Mouse (Mus musculus) heart, embryonic 15.5 days (tissue): ENCODE measurements around the gene Pold1. TPM values are rescaled to one million over a fixed set of nuclear protein-coding genes. Genes with fewer than 3 reads are reported as not detected.

Experiments used
- ATAC-seq: fragments of 200-750 bp; cut with Nextera tagmentation; replicated peaks from 2 replicates; pipeline ENCODE4 v1.8.0; 2017; ENCODE audit warnings: low read depth, moderate TSS enrichment; ENCODE audit not compliant: insufficient number of reproducible peaks, insufficient read depth, low FRiP score
- H3K27ac ChIP-seq: fragments of 300-500 bp; sonication (generic); 2 replicates; pipeline ENCODE4 v1.5.1; 2015; ENCODE audit warnings: mild to moderate bottlenecking, inconsistent platforms
- H3K27me3 ChIP-seq: fragments of 300-500 bp; sonication (generic); 2 replicates; pipeline ENCODE4 v1.6.1; 2015; ENCODE audit warnings: inconsistent platforms
- H3K36me3 ChIP-seq: fragments of 300-500 bp; sonication (generic); 2 replicates; pipeline ENCODE4 v1.6.1; 2015; ENCODE audit warnings: mild to moderate bottlenecking, inconsistent platforms
- H3K4me1 ChIP-seq: fragments of 300-500 bp; sonication (generic); replicated peaks from 2 replicates; pipeline ENCODE4 v1.6.1; 2015; ENCODE audit warnings: inconsistent platforms
- H3K4me2 ChIP-seq: fragments of 300-500 bp; sonication (generic); 2 replicates; pipeline ENCODE4 v1.6.1; 2015; ENCODE audit warnings: inconsistent platforms, mild to moderate bottlenecking, moderate library complexity
- H3K4me3 ChIP-seq: fragments of 300-500 bp; sonication (generic); 2 replicates; pipeline ENCODE4 v1.5.1; 2015; ENCODE audit warnings: mild to moderate bottlenecking, inconsistent platforms
- H3K9ac ChIP-seq: fragments of 300-500 bp; sonication (generic); 2 replicates; pipeline ENCODE4 v1.6.1; 2015; ENCODE audit warnings: mild to moderate bottlenecking, inconsistent platforms
- H3K9me3 ChIP-seq: fragments of 300-500 bp; sonication (generic); replicated peaks from 2 replicates; pipeline ENCODE4 v1.6.1; 2016; ENCODE audit warnings: inconsistent platforms
- whole genome bisulfite sequencing: fragments of 180-500 bp; shearing (Covaris S2); methylation state at CpG from one replicate; pipeline ENCODE4 v1.1.7; 2015; ENCODE audit warnings: mixed read lengths; 5-methylcytosine and 5-hydroxymethylcytosine counted together
- polyA plus RNA-seq: library from polyadenylated mRNA; unstranded; fragments of >200 nt; fragmentation: Nextera tagmentation; extraction: Ambion mirVana; gene quantifications from 2 replicates; pipeline ENCODE4 v1.2.1, GENCODE M21; 2015

Pold1 gene
- polyA plus RNA-seq, 1 experiment from 2014 or later, result 41.7 TPM

GRCm38 (mm10) chr7:44582709-44583108 lies 34.1 kb upstream of the Pold1 start:
- Histone ChIP-seq H3K36me3 (no peaks in the 10 kb centered on the region), H3K27ac (no peak overlapping the region), H3K27me3 (peaks cover 45% of the 10 kb centered on the region), H3K4me3 (no peak overlapping the region), H3K9me3 (no peaks in the 10 kb centered on the region), H3K4me2 (no peak overlapping the region), H3K9ac (no peak overlapping the region), H3K4me1 (peaks cover 7% of the 10 kb centered on the region; the same call in 1 of the 2 replicates)
- no peak for ATAC-seq
- WGBS, result 56% methylated on average over 5 of the region's 5 CpGs

GRCm38 (mm10) chr7:44581637-44582036 lies 33.0 kb upstream of the Pold1 start:
- 66% methylated on average over 6 of the region's 6 CpGs for WGBS
- Histone ChIP-seq H3K27ac (no peak overlapping the region), H3K9me3 (no peaks in the 10 kb centered on the region), H3K4me3 (no peak overlapping the region), H3K36me3 (no peaks in the 10 kb centered on the region), H3K4me2 (no peak overlapping the region), H3K9ac (no peak overlapping the region), H3K4me1 (peaks cover 3% of the 10 kb centered on the region; the same call in 1 of the 2 replicates), H3K27me3 (peaks cover 36% of the 10 kb centered on the region)
- ATAC-seq, result no peak

GRCm38 (mm10) chr7:44576333-44576844 lies 27.7 kb upstream of the Pold1 start:
- H3K36me3 ChIP-seq, result no peaks in the 10 kb centered on the region
- H3K9me3 ChIP-seq, result no peaks in the 10 kb centered on the region
- H3K9ac ChIP-seq, result no peak overlapping the region
- no peak overlapping the region for H3K4me3 ChIP-seq
- ATAC-seq, result no peak
- peaks cover 11% of the 10 kb centered on the region for H3K27me3 ChIP-seq
- no peaks in the 10 kb centered on the region for H3K4me1 ChIP-seq
- no peak overlapping the region for H3K27ac ChIP-seq
- 34% methylated on average over 5 of the region's 5 CpGs for WGBS
- no peak overlapping the region for H3K4me2 ChIP-seq

- Histone ChIP-seq H3K36me3 (no peaks in the 10 kb centered on the region), H3K9me3 (no peaks in the 10 kb centered on the region), H3K9ac (no peak overlapping the region), H3K27ac (no peak overlapping the region), H3K4me2 (no peak overlapping the region), H3K4me1 (no peaks in the 10 kb centered on the region), H3K27me3 (peaks cover 12% of the 10 kb centered on the region), H3K4me3 (no peak overlapping the region)
- ATAC-seq, result no peak
- 70% methylated on average over 5 of the region's 5 CpGs for WGBS
These were observed 24.4 kb upstream of the Pold1 start for GRCm38 (mm10) chr7:44572956-44573484.

GRCm38 (mm10) chr7:44572213-44572701 lies 23.6 kb upstream of the Pold1 start, which contains the start of gene Napsa:
Napsa (plus strand) TSS chr7:44572380.
- Histone ChIP-seq H3K4me1 (no peaks in the 10 kb centered on the region), H3K4me3 (no peak within 1 kb of the TSS), H3K36me3 (no peaks in the 10 kb centered on the region), H3K27ac (no peak within 1 kb of the TSS), H3K4me2 (no peak within 1 kb of the TSS), H3K9ac (no peak within 1 kb of the TSS), H3K9me3 (no peaks in the 10 kb centered on the region), H3K27me3 (peaks cover 16% of the 10 kb centered on the region)
- ATAC-seq, result no peak
- 39% methylated on average over 7 of the region's 7 CpGs for WGBS

GRCm38 (mm10) chr7:44571811-44572210 lies 23.2 kb upstream of the Pold1 start:
- no peak overlapping the region for H3K9ac ChIP-seq

GRCm38 (mm10) chr7:44570989-44571388 lies 22.3 kb upstream of the Pold1 start:
- no peak for ATAC-seq
- H3K4me3 ChIP-seq, result no peak overlapping the region
- no peak overlapping the region for H3K27ac ChIP-seq
- H3K9ac ChIP-seq, result no peak overlapping the region
- WGBS, result 70% methylated on average over 6 of the region's 6 CpGs
- no peaks in the 10 kb centered on the region for H3K4me1 ChIP-seq
- no peaks in the 10 kb centered on the region for H3K36me3 ChIP-seq
- peaks cover 16% of the 10 kb centered on the region for H3K27me3 ChIP-seq
- H3K4me2 ChIP-seq, result no peak overlapping the region
- no peaks in the 10 kb centered on the region for H3K9me3 ChIP-seq

More at GRCm38 (mm10) chr7:44571811-44572210, 23.2 kb upstream of the Pold1 start:
- Histone ChIP-seq H3K36me3 (no peaks in the 10 kb centered on the region), H3K4me3 (no peak overlapping the region), H3K4me1 (no peaks in the 10 kb centered on the region), H3K9me3 (no peaks in the 10 kb centered on the region), H3K27ac (no peak overlapping the region), H3K27me3 (peaks cover 17% of the 10 kb centered on the region), H3K4me2 (no peak overlapping the region)
- no peak for ATAC-seq
- WGBS, result 67% methylated on average over 4 of the region's 4 CpGs

- 64% methylated on average over 9 of the region's 9 CpGs for WGBS
- ATAC-seq, result no peak
- H3K4me1 ChIP-seq, result no peaks in the 10 kb centered on the region
- no peak overlapping the region for H3K4me2 ChIP-seq
- H3K27ac ChIP-seq, result no peak overlapping the region
- H3K9ac ChIP-seq, result no peak overlapping the region
- H3K4me3 ChIP-seq, result no peak overlapping the region
- H3K9me3 ChIP-seq, result no peaks in the 10 kb centered on the region
- no peaks in the 10 kb centered on the region for H3K36me3 ChIP-seq
- H3K27me3 ChIP-seq, result peaks cover 16% of the 10 kb centered on the region
These were observed 20.2 kb upstream of the Pold1 start for GRCm38 (mm10) chr7:44568803-44569202.

- no peak overlapping the region for H3K4me3 ChIP-seq
- H3K27ac ChIP-seq, result no peak overlapping the region
- no peaks in the 10 kb centered on the region for H3K4me1 ChIP-seq
- no peak overlapping the region for H3K4me2 ChIP-seq
- no peak overlapping the region for H3K9ac ChIP-seq
- WGBS, result 58% methylated on average over 6 of the region's 6 CpGs
- H3K36me3 ChIP-seq, result no peaks in the 10 kb centered on the region
- ATAC-seq, result no peak
- peaks cover 16% of the 10 kb centered on the region for H3K27me3 ChIP-seq
- H3K9me3 ChIP-seq, result no peaks in the 10 kb centered on the region
These were observed 16.8 kb upstream of the Pold1 start for GRCm38 (mm10) chr7:44565414-44565813.

- 75% methylated on average over 10 of the region's 10 CpGs for WGBS
- H3K4me1 ChIP-seq, result no peaks in the 10 kb centered on the region
- H3K36me3 ChIP-seq, result no peaks in the 10 kb centered on the region
- no peak overlapping the region for H3K4me2 ChIP-seq
- no peak overlapping the region for H3K4me3 ChIP-seq
- no peak for ATAC-seq
- H3K27me3 ChIP-seq, result peaks cover 16% of the 10 kb centered on the region
- no peak overlapping the region for H3K27ac ChIP-seq
- H3K9ac ChIP-seq, result no peak overlapping the region
- no peaks in the 10 kb centered on the region for H3K9me3 ChIP-seq
These were observed 15.8 kb upstream of the Pold1 start for GRCm38 (mm10) chr7:44564486-44564885.

GRCm38 (mm10) chr7:44563284-44563683 lies 14.6 kb upstream of the Pold1 start:
- no peak for ATAC-seq
- Histone ChIP-seq H3K9me3 (no peaks in the 10 kb centered on the region), H3K9ac (no peak overlapping the region), H3K27ac (no peak overlapping the region), H3K4me1 (no peaks in the 10 kb centered on the region), H3K36me3 (no peaks in the 10 kb centered on the region), H3K4me2 (no peak overlapping the region), H3K27me3 (peaks cover 10% of the 10 kb centered on the region; the same call in 1 of the 2 replicates), H3K4me3 (no peak overlapping the region)
- 42% methylated on average over 8 of the region's 8 CpGs for WGBS
